Mouse (Mus musculus) heart, postnatal 0 days (tissue): ENCODE measurements around the gene Ppil1.

Experiments
- CTCF ChIP-seq: IDR thresholded peaks from 2 replicates; pipeline ENCODE4 v1.5.1; 2016; ENCODE audit warnings: antibody characterized with exemption, control low read depth, low read depth
- EP300 ChIP-seq: IDR thresholded peaks from 2 replicates; pipeline ENCODE4 v1.6.1; 2016; ENCODE audit warnings: antibody characterized with exemption, low read depth

DNA sequence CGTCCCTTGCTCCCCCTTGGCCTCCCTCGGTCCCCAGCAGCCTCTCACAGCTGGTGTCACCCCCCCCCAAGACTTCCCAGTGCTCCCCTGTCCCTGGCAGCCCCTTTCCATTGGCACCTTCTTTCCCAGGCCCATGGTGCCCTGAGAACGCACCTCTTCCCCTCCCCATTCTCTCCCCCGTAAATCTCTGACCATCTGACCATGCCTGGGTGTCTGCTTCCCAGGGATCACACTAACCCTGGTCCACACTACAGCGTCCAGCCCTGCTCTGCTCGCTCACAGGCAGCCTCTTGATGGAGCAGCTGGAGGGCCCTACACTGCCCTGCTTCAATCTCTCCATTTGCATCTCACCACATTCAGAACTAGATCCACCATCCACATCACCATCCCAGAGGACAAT, 7.5 kb downstream of the Ppil1 start:
- TF ChIP-seq CTCF = no peak
- TF ChIP-seq EP300 = no peak
